Mouse (Mus musculus) liver, postnatal 0 days (tissue): Measurements from ENCODE around the gene Cpne1. TPM values are rescaled to one million over a fixed set of nuclear protein-coding genes. Genes with fewer than 3 reads are reported as not detected.

Experiments used
- ATAC-seq: fragments of 200-750 bp; cut with Nextera tagmentation; 2 replicates; pipeline ENCODE4 v1.8.0; 2017; ENCODE audit warnings: mild to moderate bottlenecking, moderate library complexity
- DNase-seq: peaks from one replicate; pipeline ENCODE4 v3.0.0-alpha.2; 2016
- H3K27ac ChIP-seq: fragments of 300-500 bp; sonication (generic); 2 replicates; pipeline ENCODE4 v1.5.1; 2014; ENCODE audit warnings: antibody characterized with exemption, moderate library complexity, mild to moderate bottlenecking, low read depth
- H3K27me3 ChIP-seq: fragments of 300-500 bp; sonication (generic); 2 replicates; pipeline ENCODE4 v1.6.1; 2014; ENCODE audit warnings: low read length, control low read depth, mixed read lengths; ENCODE audit not compliant: insufficient read depth
- H3K36me3 ChIP-seq: fragments of 300-500 bp; sonication (generic); replicated peaks from 2 replicates; pipeline ENCODE4 v1.6.1; 2014; ENCODE audit warnings: mild to moderate bottlenecking, control low read depth, low read length, moderate library complexity, mixed read lengths; ENCODE audit not compliant: insufficient read depth
- H3K4me1 ChIP-seq: fragments of 300-500 bp; sonication (generic); 2 replicates; pipeline ENCODE4 v1.6.1; 2014; ENCODE audit warnings: antibody characterized with exemption, mild to moderate bottlenecking, control low read depth; ENCODE audit not compliant: insufficient read depth
- H3K4me2 ChIP-seq: fragments of 300-500 bp; sonication (generic); 2 replicates; pipeline ENCODE4 v1.6.1; 2014; ENCODE audit warnings: low read depth, mild to moderate bottlenecking, low read length, moderate library complexity, mixed read lengths
- H3K4me3 ChIP-seq: fragments of 300-500 bp; sonication (generic); 2 replicates; pipeline ENCODE4 v1.5.1; 2014; ENCODE audit warnings: low read depth, low read length
- H3K9ac ChIP-seq: fragments of 300-500 bp; sonication (generic); replicated peaks from 2 replicates; pipeline ENCODE4 v1.6.1; 2014; ENCODE audit warnings: mild to moderate bottlenecking, moderate library complexity
- H3K9me3 ChIP-seq: fragments of 300-500 bp; sonication (generic); 2 replicates; pipeline ENCODE4 v1.6.1; 2016; ENCODE audit warnings: mild to moderate bottlenecking, control low read depth, low read length, mixed read lengths
- CTCF ChIP-seq: sonication (generic); IDR thresholded peaks from 2 replicates; pipeline ENCODE4 v1.5.1; 2016; ENCODE audit warnings: antibody characterized with exemption, low read depth
- EP300 ChIP-seq: IDR thresholded peaks from 2 replicates; pipeline ENCODE4 v1.6.1; 2016; ENCODE audit warnings: antibody characterized with exemption, low read depth, mild to moderate bottlenecking
- WGBS: fragments of 180-500 bp; shearing (Covaris S2); extraction: QIAGEN DNeasy Blood & Tissue Kit; methylation state at CpG from one replicate; pipeline ENCODE4 v1.1.7; 2014; ENCODE audit not compliant: insufficient replicate concordance; 5-methylcytosine and 5-hydroxymethylcytosine counted together
- polyA plus RNA-seq: library from polyadenylated mRNA; unstranded; fragments of >200 nt; fragmentation: Nextera tagmentation; extraction: Ambion mirVana; gene quantifications from 2 replicates; pipeline ENCODE4 v1.2.1, GENCODE M21; 2015

Cpne1 gene
- polyA plus RNA-seq, 1 experiment from 2014 or later, result 16.0 TPM

DNA sequence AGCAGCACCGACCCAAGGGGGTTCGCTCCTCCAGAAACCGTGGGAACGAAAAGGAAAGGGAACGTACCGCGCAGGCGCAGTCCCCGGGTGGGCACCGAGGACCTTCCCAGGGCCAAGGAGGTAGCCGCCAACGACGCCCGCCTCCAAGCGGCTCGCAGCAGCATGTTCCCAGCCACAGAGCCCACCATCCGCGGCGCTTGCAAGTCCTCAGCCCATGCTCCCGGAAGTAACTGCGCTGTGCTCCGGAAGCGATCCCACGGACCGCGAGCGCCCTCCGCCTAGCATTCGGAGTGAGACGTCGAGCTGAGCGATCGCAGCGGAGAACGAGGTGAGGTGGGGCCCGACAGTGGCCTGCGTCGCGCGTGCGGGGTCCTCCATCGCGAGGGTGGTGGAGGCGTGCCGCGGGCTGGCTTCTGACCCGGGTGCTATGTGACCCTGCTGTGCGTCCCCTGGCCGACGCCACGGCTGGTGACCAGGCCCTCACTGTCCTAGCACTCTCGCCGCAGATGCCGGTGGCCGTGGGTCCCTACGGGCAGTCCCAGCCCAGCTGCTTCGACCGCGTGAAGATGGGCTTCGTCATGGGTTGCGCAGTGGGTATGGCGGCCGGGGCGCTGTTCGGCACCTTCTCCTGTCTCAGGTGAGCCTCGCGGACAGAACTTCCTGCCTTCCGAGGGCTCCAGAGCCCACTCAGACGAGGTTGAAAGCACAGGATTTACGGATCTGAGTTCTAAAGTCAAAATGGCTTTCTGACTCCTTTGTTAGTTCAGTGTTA lies 32.4 kb upstream of the Cpne1 start, which contains the start of the genes Romo1 and Nfs1:
Romo1 (plus strand) TSS at position 87 of the 772 bp plus-strand sequence.
Nfs1 (minus strand) TSS at position 234 of the 772 bp plus-strand sequence.
- ATAC-seq (peak; percentile 91), DNase-seq (peak; percentile 94)
- Histone ChIP-seq H3K27me3 (no peaks in the 10 kb centered on the region), H3K9me3 (no peaks in the 10 kb centered on the region), H3K27ac (peak within 1 kb of the TSS; percentile 88), H3K36me3 (peaks cover 40% of the 10 kb centered on the region), H3K9ac (peak within 1 kb of the TSS; percentile 91), H3K4me1 (0 out of 2 replicates have a peak, but pooled peaks cover 4% of the 10 kb centered on the region), H3K4me2 (peak within 1 kb of the TSS; percentile 88), H3K4me3 (peak within 1 kb of the TSS; percentile 86)
- TF ChIP-seq CTCF (peak; percentile 77), EP300 (no peak)
- WGBS, result under 1% methylated on average over 67 of the region's 70 CpGs

DNA sequence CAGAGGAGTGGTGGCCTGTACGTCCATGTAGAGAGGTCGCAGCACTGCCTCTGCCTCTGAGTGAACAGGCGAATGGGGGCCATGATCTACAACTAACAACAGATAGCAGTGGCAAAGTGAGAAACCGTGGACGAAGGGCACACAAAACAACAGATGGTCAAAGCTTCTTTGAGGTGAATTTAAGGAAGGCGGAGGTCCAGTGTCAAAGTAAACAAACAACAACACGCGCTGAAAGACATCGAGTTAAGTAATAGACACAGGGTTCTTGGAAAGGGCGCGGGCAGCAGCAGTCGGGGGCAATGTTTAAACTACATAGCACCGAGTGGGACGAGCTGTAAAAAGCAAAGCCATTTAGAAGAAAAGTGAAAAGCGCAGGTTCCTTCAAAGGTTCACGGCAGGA lies 31.6 kb upstream of the Cpne1 start:
- Histone ChIP-seq H3K9me3 (no peaks in the 10 kb centered on the region), H3K27me3 (no peaks in the 10 kb centered on the region), H3K9ac (peak overlapping the region; percentile 91), H3K4me2 (peak overlapping the region; percentile 88), H3K27ac (peak overlapping the region; percentile 88), H3K4me3 (peak overlapping the region; percentile 86), H3K36me3 (peaks cover 36% of the 10 kb centered on the region), H3K4me1 (0 out of 2 replicates have a peak, but pooled peaks cover 4% of the 10 kb centered on the region)
- WGBS, result 4% methylated on average over 16 of the region's 16 CpGs
- TF ChIP-seq EP300, result no peak
- no peak for TF ChIP-seq CTCF
- DNase-seq (peak; percentile 28), ATAC-seq (peak; percentile 2; the same call in 1 of the 2 replicates)

DNA sequence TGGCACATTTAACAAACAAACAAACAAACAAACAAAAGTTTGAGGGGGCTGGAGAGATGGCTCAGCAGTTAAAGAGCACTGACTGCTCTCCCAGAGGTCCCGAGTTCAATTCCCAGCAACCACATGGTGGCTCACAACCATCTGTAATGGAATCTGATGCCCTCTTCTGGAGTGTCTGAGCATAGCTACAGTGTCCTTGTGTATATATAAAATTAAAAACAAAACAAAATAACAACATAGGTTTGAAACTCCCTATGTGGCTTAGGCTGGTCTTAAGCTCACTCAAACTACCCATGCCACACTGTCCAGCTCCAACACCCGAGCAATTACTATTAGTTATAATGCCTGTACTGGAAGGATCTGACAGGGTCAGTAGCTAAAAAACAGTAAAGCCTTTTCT lies 31.1 kb upstream of the Cpne1 start:
- peak overlapping the region; percentile 88 for H3K4me2 ChIP-seq
- no peaks in the 10 kb centered on the region for H3K27me3 ChIP-seq
- 79% methylated on average over 2 of the region's 2 CpGs for WGBS
- peak overlapping the region; percentile 91 for H3K9ac ChIP-seq
- ATAC-seq (no peak), DNase-seq (no peak)
- peak overlapping the region; percentile 86 for H3K4me3 ChIP-seq
- no peaks in the 10 kb centered on the region for H3K9me3 ChIP-seq
- peaks cover 31% of the 10 kb centered on the region for H3K36me3 ChIP-seq
- TF ChIP-seq CTCF (no peak; the same call in 1 of the 2 replicates), EP300 (no peak)
- H3K4me1 ChIP-seq, result 0 out of 2 replicates have a peak, but pooled peaks cover 4% of the 10 kb centered on the region
- peak overlapping the region; percentile 88; the same call in 1 of the 2 replicates for H3K27ac ChIP-seq

DNA sequence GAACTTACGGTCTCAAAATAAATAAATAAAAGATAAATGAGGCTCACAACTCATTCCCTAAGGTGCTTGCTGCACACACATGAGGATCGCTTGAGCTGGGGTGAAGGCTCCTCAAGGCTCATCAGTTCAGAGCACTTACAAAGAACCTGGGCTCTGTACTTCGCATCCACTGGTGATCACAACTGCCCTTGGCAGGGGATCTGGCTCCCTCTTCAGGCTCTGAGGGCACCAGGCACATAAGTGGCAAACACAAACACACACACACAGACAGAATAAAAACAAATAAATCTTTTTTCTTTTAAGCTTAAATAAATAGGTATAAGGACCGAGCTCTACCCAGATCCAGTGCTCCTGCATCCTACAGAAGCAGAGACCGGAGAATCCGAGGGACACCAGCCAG lies 23.9 kb upstream of the Cpne1 start:
- H3K4me2 ChIP-seq, result no peak overlapping the region
- H3K9me3 ChIP-seq, result no peaks in the 10 kb centered on the region
- no peak overlapping the region for H3K27ac ChIP-seq
- DNase-seq (no peak), ATAC-seq (no peak)
- H3K4me1 ChIP-seq, result no peaks in the 10 kb centered on the region
- TF ChIP-seq CTCF (peak; percentile 56), EP300 (no peak)
- H3K4me3 ChIP-seq, result no peak overlapping the region
- no peaks in the 10 kb centered on the region for H3K27me3 ChIP-seq
- peaks cover 21% of the 10 kb centered on the region for H3K36me3 ChIP-seq
- no peak overlapping the region for H3K9ac ChIP-seq
- 84% methylated on average over 6 of the region's 6 CpGs for WGBS

DNA sequence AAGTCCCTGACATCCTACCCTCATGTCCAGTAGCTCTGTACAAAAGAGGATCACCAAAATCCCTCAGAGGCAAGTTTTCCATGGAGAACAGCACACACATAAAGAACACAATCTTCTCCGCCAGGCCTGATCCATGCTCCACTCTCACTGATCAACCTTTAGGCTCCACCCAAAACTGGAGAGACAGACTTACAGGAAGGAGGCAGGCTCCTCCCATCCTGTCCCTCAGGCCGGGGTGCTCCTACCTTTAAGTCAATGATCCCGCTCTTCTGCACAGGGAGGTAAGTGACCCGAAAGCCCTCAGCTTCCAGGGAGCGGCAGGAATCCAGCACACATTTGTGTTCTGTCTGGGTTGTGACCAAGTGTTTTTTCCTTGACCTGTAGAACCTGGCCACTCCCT lies 22.4 kb upstream of the Cpne1 start:
- WGBS, result 88% methylated on average over 5 of the region's 5 CpGs
- Histone ChIP-seq H3K4me3 (no peak overlapping the region), H3K36me3 (peaks cover 16% of the 10 kb centered on the region), H3K4me2 (no peak overlapping the region), H3K9me3 (no peaks in the 10 kb centered on the region), H3K27me3 (no peaks in the 10 kb centered on the region), H3K9ac (no peak overlapping the region), H3K27ac (no peak overlapping the region), H3K4me1 (no peaks in the 10 kb centered on the region)
- no peak for ATAC-seq
- TF ChIP-seq EP300 (no peak), CTCF (no peak)
- DNase-seq, result no peak

DNA sequence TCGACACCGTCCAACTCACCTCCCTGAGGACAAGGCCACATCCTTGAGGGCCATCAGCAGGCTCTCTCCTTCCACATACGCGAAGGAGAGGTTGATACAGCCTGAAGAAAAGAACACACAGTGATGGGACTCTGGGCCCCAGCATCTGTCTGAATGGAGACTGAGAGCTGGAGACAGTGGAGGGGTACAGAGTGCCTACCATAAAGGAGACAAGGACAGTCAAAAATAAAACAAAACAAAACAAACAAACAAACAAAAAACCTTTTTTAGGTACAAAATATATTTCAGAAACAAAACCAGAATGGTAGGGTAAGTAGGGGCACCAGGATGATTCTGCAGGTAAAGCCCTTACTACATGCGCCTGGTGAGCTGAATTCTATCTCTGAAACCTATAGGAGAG lies 15.2 kb upstream of the Cpne1 start, which contains the start of gene Gm28036:
Gm28036 (minus strand) TSS at position 101 of the 400 bp plus-strand sequence.
- Histone ChIP-seq H3K9me3 (no peaks in the 10 kb centered on the region), H3K4me1 (no peaks in the 10 kb centered on the region), H3K27ac (no peak within 1 kb of the TSS), H3K9ac (no peak within 1 kb of the TSS), H3K4me2 (no peak within 1 kb of the TSS), H3K4me3 (no peak within 1 kb of the TSS), H3K27me3 (no peaks in the 10 kb centered on the region), H3K36me3 (peaks cover 40% of the 10 kb centered on the region)
- 98% methylated on average over 5 of the region's 5 CpGs for WGBS
- no peak for TF ChIP-seq CTCF
- no peak for TF ChIP-seq EP300
- DNase-seq (no peak), ATAC-seq (no peak)
